Mouse (Mus musculus): Measurements from ENCODE around the gene Gm884.

- TF ChIP-seq GATA1 (IDR thresholded peaks at IDR 0.05; ENCODE audit: low read length) = no peak
- no peak for TF ChIP-seq TAL1 (IDR thresholded peaks at IDR 0.05; ENCODE audit: low read length)
Observed at GRCm38 (mm10) chr11:103658189-103658588, 37.2 kb upstream of the Gm884 start.
